Mouse (Mus musculus) heart, embryonic 16.5 days (tissue): Measurements from ENCODE around the gene Cebpg. TPM values are rescaled to one million over a fixed set of nuclear protein-coding genes. Genes with fewer than 3 reads are reported as not detected.

Source experiments
- ATAC-seq: fragments of 200-750 bp; cut with Nextera tagmentation; replicated peaks from 2 replicates; pipeline ENCODE4 v1.8.0; 2017; ENCODE audit warnings: moderate number of reproducible peaks; ENCODE audit not compliant: insufficient read depth, low FRiP score; ENCODE audit errors: extremely low read depth
- H3K27ac ChIP-seq: fragments of 300-500 bp; sonication (generic); 2 replicates; pipeline ENCODE4 v1.5.1; 2014; ENCODE audit warnings: mild to moderate bottlenecking, low read length, control low read depth, moderate library complexity
- H3K27me3 ChIP-seq: fragments of 300-500 bp; sonication (generic); 2 replicates; pipeline ENCODE4 v1.6.1; 2014; ENCODE audit warnings: low read length, mixed read lengths; ENCODE audit not compliant: control insufficient read depth, insufficient read depth
- H3K36me3 ChIP-seq: fragments of 300-500 bp; sonication (generic); 2 replicates; pipeline ENCODE4 v1.6.1; 2014; ENCODE audit not compliant: control insufficient read depth, insufficient read depth
- H3K4me1 ChIP-seq: fragments of 300-500 bp; sonication (generic); 2 replicates; pipeline ENCODE4 v1.6.1; 2014; ENCODE audit warnings: low read length, mixed read lengths; ENCODE audit not compliant: control insufficient read depth, insufficient read depth
- H3K4me2 ChIP-seq: fragments of 300-500 bp; sonication (generic); 2 replicates; pipeline ENCODE4 v1.6.1; 2014; ENCODE audit warnings: low read depth, mild to moderate bottlenecking, control low read depth, low read length
- H3K4me3 ChIP-seq: fragments of 300-500 bp; sonication (generic); 2 replicates; pipeline ENCODE4 v1.5.1; 2014; ENCODE audit warnings: mild to moderate bottlenecking, control low read depth, low read length
- H3K9ac ChIP-seq: fragments of 300-500 bp; sonication (generic); 2 replicates; pipeline ENCODE4 v1.6.1; 2014; ENCODE audit warnings: low read length, control low read depth
- H3K9me3 ChIP-seq: fragments of 300-500 bp; sonication (generic); replicated peaks from 2 replicates; pipeline ENCODE4 v1.6.1; 2016; ENCODE audit warnings: low read length; ENCODE audit not compliant: control insufficient read depth
- WGBS: fragments of 180-500 bp; shearing (Covaris S2); extraction: QIAGEN DNeasy Blood & Tissue Kit; methylation state at CpG from one replicate; pipeline ENCODE4 v1.1.7; 2014; 5-methylcytosine and 5-hydroxymethylcytosine counted together
- polyA plus RNA-seq: library from polyadenylated mRNA; unstranded; fragments of >200 nt; fragmentation: Nextera tagmentation; extraction: Ambion mirVana; gene quantifications from 2 replicates; pipeline ENCODE4 v1.2.1, GENCODE M21; 2015

The Cebpg gene
- polyA plus RNA-seq, 1 experiment from 2014 or later, result 19.8 TPM

DNA sequence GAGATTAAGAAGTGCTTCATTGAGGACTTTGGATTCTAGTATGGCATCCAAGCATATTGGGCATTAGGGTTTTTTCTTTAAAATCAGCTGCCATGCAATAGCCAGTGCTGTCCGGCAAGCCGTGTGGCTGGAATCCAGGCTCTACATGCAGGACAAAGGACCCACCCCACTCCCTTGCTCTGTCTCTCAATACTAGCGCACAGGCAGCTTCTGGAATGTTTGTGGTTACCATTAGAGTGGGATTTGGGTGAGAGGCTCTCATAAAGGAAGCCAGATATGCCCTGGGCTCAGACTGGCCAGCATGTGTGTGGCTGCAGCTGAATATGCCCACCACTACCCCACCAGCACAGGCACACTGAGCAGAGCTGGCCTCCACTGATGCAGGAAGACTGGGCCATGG is 26.7 kb downstream of the Cebpg start:
- Histone ChIP-seq H3K4me2 (no peak overlapping the region), H3K27ac (no peak overlapping the region), H3K4me1 (no peaks in the 10 kb centered on the region), H3K9ac (no peak overlapping the region), H3K36me3 (0 out of 2 replicates have a peak, but pooled peaks cover 2% of the 10 kb centered on the region), H3K9me3 (no peaks in the 10 kb centered on the region), H3K27me3 (no peaks in the 10 kb centered on the region), H3K4me3 (no peak overlapping the region)
- WGBS, result 85% methylated on average over 3 of the region's 3 CpGs
- no peak for ATAC-seq

DNA sequence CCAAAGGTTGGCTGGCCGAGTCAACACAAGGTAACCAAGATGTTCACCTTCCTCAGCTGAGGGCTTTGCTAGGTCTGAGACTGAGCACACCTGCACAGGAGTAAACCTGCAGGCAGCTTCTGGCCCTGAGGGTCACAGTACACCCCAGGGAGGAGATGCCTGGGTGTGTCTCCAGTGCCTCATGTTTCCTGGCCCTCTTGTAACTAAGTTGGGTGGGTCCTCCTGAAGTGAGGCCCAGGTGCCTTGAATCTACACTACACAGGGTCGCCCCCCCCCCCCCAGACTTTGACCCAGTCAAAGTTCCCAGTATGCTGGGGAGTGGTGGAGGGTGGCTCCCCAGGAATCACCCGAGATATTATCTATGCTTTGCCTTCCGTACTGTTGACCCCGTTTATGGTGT is 27.1 kb downstream of the Cebpg start:
- 78% methylated on average over 5 of the region's 5 CpGs for WGBS
- Histone ChIP-seq H3K4me1 (no peaks in the 10 kb centered on the region), H3K27ac (no peak overlapping the region), H3K4me2 (no peak overlapping the region), H3K36me3 (0 out of 2 replicates have a peak, but pooled peaks cover 2% of the 10 kb centered on the region), H3K9ac (no peak overlapping the region), H3K27me3 (no peaks in the 10 kb centered on the region), H3K9me3 (no peaks in the 10 kb centered on the region), H3K4me3 (no peak overlapping the region)
- no peak for ATAC-seq

DNA sequence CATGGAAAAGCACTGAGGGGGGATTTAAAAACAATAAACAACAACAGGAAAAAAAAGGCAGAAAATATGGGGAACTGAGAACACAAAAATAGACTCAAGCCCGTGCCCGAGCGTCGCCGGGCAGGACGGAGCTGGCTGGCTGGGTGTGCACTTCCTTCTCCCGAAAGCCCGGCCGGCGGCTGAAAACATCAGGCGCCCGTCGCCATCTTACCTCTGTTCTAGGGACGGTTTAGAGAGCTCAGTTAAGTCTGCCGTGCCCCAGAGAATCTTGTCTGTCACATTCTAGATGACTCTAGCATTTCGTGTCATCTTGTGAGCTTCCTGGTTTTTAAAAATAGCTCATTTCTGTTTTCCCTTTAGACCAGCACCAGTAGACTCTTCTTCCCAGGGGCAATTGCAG is 27.8 kb downstream of the Cebpg start:
- Histone ChIP-seq H3K27me3 (no peaks in the 10 kb centered on the region), H3K36me3 (0 out of 2 replicates have a peak, but pooled peaks cover 2% of the 10 kb centered on the region), H3K9ac (no peak overlapping the region), H3K27ac (no peak overlapping the region), H3K4me2 (no peak overlapping the region), H3K4me3 (no peak overlapping the region), H3K9me3 (no peaks in the 10 kb centered on the region), H3K4me1 (no peaks in the 10 kb centered on the region)
- WGBS, result 72% methylated on average over 16 of the region's 16 CpGs
- no peak for ATAC-seq

DNA sequence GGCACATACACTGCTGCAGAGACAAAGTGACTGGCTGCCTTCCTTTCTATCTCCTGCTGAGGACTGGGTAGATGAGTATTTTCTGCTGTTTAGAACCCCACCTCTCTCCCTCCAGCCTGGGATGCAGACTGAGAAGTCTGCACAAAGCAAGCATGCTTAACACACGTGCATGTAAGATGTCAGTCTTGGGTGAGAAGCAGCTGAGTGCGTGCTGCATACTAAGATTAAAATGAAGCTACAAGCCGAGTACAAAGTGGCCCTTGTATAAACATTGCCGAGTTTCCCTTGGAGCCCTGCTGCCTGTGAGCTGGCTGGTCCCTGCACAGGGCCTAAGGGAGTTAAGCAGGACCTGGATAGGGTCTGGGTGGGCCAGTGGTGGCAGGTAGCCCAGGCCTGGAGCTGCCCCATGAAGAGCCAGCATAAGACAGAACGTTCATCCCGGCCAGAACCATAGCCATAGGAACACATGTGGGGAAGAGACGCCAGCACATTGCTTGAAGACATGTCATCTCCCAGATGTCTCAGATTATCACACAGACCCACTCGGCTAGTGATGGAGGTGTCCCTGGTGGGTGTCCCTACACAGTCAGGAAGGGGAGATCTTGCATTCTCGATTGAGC is 28.5 kb downstream of the Cebpg start:
- 65% methylated on average over 9 of the region's 9 CpGs for WGBS
- no peak overlapping the region for H3K27ac ChIP-seq

DNA sequence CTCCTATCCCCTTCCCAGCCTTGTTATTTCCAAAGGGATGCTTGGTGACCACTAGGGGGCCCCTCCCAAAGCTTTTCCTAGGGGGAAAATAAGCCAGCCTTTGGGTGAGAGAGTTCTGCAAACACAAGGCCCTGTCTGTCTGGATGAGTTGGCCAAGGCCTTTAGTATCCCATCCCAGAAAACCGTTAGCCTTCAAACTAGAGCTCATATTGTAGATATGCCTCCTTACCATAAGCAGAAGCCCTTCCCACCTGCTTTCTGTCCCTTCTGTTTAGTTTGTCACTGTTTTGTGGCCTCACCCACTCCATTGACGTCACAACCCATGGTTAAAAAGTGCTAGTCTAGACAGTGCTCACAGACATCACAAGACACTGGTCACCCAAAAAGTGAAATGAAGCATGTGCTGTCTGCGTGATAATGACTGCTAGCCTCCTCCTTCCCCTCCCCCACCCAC is 29.5 kb downstream of the Cebpg start:
- Histone ChIP-seq H3K27me3 (no peaks in the 10 kb centered on the region), H3K36me3 (0 out of 2 replicates have a peak, but pooled peaks cover 2% of the 10 kb centered on the region), H3K27ac (no peak overlapping the region), H3K9ac (no peak overlapping the region), H3K4me1 (no peaks in the 10 kb centered on the region), H3K9me3 (no peaks in the 10 kb centered on the region), H3K4me3 (no peak overlapping the region), H3K4me2 (no peak overlapping the region)
- no peak for ATAC-seq
- WGBS, result 71% methylated on average over 3 of the region's 3 CpGs

More for the DNA sequence above, 28.5 kb downstream of the Cebpg start:
- Histone ChIP-seq H3K27me3 (no peaks in the 10 kb centered on the region), H3K4me1 (no peaks in the 10 kb centered on the region), H3K9ac (no peak overlapping the region), H3K9me3 (no peaks in the 10 kb centered on the region), H3K4me3 (no peak overlapping the region), H3K4me2 (no peak overlapping the region), H3K36me3 (0 out of 2 replicates have a peak, but pooled peaks cover 2% of the 10 kb centered on the region)
- ATAC-seq, result no peak

DNA sequence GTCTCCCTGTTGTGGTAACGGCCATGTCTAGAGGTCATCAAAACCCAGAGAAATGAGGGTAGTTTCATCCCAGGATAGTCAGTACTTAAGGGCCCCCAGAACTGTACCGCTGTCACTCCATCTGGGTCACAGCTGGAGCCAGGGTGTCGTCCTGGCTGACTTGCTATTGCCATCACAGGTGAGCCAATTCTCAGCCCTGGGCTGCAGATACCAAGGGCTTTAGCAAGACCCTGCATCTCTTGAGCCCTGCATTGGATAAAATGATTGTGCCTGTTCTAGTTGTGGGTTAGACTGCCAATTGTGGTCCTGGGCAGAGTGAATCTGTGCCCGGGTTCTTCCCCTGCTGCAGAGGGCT is 30.1 kb downstream of the Cebpg start:
- no peak overlapping the region for H3K9ac ChIP-seq
- 80% methylated on average over 4 of the region's 4 CpGs for WGBS
- no peaks in the 10 kb centered on the region for H3K27me3 ChIP-seq
- no peaks in the 10 kb centered on the region for H3K4me1 ChIP-seq
- H3K4me2 ChIP-seq, result no peak overlapping the region
- no peaks in the 10 kb centered on the region for H3K9me3 ChIP-seq
- no peak overlapping the region for H3K4me3 ChIP-seq
- H3K27ac ChIP-seq, result no peak overlapping the region
- no peak for ATAC-seq
- no peaks in the 10 kb centered on the region for H3K36me3 ChIP-seq

DNA sequence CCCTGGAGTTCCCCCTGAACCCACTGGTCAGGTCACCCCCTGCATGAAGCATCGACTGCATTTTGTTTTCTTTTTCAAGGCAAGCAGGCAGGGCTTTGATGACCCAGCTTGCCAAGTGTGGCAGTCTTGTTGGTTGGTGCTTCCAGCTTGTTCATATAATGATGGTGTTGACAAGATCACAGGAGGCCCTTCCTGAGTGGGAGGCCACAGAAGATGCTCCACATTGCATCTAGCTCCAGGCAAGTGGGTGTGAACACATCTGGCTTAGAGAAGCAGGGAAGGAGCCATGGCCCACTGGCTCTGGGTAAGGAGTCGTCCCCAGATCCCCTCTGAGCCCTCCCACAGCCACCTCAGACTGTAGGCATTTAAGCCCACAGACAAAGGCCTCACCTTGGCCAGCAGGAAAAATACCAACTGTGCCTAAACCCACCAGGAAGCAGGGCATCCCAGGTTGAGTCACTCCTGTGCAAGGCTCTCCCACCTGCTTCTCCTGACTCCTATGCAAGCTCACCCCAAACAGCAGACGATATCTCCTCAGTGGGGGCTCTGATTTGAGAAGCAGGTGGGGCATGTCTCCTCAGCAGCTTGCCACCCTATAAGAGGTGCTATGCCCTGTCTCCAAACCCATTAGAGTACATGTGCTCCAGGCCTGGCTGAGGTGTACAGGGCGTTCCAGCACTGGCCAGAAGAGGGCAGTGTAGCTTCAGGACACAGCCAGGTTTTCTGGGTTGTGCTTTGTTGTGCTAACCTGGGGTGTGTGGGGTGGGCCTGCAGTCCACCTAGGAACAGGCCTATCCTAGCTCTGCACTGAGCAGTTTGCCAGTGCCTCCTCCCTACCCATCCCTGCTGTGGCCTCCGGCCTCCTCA is 30.7 kb downstream of the Cebpg start:
- Histone ChIP-seq H3K27me3 (no peaks in the 10 kb centered on the region), H3K4me1 (no peaks in the 10 kb centered on the region), H3K36me3 (no peaks in the 10 kb centered on the region), H3K4me2 (no peak overlapping the region), H3K4me3 (no peak overlapping the region), H3K9ac (no peak overlapping the region), H3K27ac (no peak overlapping the region), H3K9me3 (no peaks in the 10 kb centered on the region)
- 44% methylated on average over 5 of the region's 5 CpGs for WGBS
- peak; percentile 58; the same call in 1 of the 2 replicates for ATAC-seq

DNA sequence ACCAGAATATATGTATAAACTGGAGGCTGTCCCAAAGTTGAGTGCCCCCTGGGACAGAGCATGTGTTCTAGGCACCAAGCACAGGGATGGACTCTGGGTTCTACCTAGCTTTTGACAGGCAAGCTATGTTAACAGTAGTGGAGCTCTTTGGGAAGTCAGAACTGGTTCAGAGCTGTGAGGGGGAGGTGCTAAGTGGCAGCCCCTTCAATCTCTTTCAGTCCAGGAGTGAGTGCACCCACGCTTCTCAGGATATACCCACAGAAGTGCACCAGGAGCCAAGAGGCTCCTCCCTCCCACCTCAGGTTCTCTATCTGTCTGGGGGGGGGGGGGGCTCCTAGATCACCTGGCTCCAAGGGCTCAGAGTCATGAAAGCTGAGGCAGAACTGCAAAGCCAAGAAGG is 31.9 kb downstream of the Cebpg start:
- no peaks in the 10 kb centered on the region for H3K9me3 ChIP-seq
- no peaks in the 10 kb centered on the region for H3K4me1 ChIP-seq
- no peak for ATAC-seq
- H3K9ac ChIP-seq, result no peak overlapping the region
- WGBS, result 73% methylated on average over 1 of the region's 1 CpGs
- H3K27ac ChIP-seq, result no peak overlapping the region
- H3K36me3 ChIP-seq, result no peaks in the 10 kb centered on the region
- H3K4me2 ChIP-seq, result no peak overlapping the region
- H3K4me3 ChIP-seq, result no peak overlapping the region
- no peaks in the 10 kb centered on the region for H3K27me3 ChIP-seq

DNA sequence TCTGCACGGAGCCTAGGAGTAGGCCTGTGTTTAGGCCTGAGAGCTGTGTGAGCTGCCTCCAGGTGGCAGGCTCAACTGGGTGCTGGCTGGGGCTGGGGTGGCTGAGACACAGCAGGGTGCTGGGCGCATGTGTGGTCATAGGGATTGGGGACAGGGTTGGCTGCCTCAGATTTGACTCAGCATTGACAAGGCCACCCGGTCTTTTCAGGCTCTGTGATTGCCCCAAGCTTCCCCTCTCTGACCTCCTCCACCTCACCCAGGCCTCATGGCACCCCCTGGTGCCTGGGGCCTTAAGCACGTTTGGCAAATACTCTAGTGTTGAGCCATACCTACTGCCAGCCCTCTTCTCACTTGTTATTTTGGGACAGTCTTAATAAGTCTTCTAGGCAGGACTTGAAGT is 33.1 kb downstream of the Cebpg start:
- H3K27ac ChIP-seq, result no peak overlapping the region
- no peak overlapping the region for H3K4me3 ChIP-seq
- H3K27me3 ChIP-seq, result no peaks in the 10 kb centered on the region
- H3K36me3 ChIP-seq, result no peaks in the 10 kb centered on the region
- no peak overlapping the region for H3K9ac ChIP-seq
- no peaks in the 10 kb centered on the region for H3K9me3 ChIP-seq
- no peak overlapping the region for H3K4me2 ChIP-seq
- no peak for ATAC-seq
- 87% methylated on average over 4 of the region's 4 CpGs for WGBS
- H3K4me1 ChIP-seq, result no peaks in the 10 kb centered on the region
